Mouse (Mus musculus) cerebellum, adult 9-11 months (tissue): ENCODE data around the gene Rufy1.
"Not testable (repeated sequence)": the region's sequence is repeated elsewhere in the genome, so short reads cannot be mapped to it uniquely, and the experiment has no call there.

Experiments used
- DNase-seq: peaks from one replicate; pipeline ENCODE4 v3.0.0; 2022

Rufy1 gene

DNA sequence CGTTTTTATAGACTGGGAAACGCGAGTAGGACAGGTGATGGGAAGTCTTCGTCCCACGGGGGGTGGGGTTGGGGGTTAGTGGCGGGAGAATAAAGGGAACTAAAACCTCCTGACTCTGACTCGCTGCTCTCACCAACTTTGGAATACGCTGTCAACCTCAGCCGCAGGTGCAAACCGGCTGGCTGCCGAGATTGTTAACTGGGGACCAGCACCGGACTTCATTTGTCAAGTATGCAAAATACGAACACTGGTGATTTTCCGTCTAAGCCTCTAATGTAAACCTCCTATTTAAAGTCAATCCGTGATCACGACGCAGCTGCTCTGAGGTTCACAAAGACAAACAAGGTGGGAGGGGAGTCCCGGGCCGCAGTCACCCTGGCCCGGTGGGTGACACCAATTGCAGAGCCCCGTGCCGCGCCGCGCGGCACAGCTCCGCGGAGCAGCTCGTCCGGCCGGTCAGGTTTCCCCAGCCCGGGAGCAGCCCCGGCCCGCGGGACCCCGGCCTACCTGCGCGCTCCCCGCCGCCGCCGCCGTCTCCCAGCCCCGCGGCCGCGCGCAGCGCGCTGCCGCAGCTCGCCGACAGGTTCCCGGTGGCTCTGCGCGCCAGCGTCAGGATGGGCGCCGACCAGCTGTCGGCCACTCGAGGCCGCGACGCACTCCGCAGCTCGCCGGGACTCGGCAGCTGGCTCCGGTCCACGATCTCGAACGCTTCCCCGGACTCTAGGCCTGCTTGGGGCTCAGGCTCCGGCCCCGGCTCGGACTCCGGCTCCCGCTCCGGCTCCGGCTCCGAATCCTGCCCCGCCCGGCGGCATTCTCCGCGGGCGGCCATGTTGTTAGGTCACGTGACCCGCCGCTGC is at the start of gene Rufy1:
TSS of gene Rufy1 (minus strand) at position 849 of the 857 bp plus-strand sequence.
- DNase-seq = peak; percentile 88

DNA sequence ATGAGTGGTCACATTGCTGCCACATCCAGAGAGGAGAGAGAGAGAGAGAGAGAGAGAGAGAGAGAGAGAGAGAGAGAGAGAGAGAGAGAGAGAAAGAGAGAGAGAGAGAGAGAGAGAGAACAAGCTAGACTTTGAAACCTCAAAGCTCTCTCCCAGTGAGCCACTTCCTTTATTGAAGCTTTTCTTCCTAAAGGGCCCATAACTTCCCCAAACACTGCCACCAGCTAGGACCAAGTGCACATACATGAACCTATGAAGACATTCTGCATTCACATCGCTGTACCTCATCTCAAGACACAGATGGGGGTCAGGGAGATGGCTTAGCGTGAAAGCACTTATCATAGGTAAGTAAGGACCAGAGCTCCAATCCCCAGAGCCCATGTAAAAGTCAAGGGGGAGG is 47.1 kb upstream of the Rufy1 start:
- no peak for DNase-seq

DNA sequence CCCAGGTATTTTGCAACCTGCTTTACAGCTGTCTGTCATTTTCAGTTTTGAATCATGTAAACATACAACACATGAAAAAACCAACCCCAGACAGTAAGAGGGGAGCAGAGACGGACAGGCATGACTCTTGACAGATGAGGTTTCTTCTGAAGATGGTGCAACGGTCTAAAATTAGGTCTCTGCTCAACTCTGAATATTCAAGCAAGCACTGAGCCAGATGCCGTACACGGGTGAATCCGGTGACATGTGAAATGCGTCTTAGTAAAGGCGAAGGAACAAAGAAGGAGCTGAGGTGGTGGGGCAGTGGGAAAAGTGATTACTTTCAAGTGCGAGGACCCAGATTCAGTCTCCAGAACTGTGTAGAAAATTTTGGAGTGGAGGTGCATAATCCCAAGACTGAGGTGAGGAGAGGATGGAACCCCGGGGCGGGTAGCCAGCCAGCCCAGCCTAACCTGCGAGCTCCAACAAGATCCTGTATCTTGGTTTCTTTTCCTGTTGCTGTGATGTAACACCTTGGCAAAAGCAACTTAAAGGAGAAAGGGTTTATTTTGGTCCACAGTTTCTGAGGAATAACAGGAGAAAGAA is 46.7 kb upstream of the Rufy1 start:
- DNase-seq = no peak

DNA sequence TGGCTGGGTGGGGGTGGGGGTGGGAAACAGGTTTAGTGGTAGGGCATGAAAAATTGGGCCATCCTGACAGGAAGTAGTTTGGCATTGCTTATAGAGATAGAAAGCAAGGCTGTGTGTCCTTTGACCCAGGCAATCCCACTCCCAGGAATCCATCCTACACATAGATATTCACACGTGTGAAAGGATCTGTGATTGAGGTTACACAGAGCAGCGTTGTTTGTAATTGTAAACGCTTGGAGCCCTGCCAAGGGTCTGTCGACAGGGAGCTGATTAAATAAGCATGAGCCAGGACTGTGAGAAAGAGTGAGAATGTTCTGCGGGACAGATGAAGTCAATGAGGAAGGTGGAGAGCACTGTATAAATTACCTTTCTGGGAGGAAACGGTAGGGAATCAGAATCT is 46.0 kb upstream of the Rufy1 start:
- no peak for DNase-seq

DNA sequence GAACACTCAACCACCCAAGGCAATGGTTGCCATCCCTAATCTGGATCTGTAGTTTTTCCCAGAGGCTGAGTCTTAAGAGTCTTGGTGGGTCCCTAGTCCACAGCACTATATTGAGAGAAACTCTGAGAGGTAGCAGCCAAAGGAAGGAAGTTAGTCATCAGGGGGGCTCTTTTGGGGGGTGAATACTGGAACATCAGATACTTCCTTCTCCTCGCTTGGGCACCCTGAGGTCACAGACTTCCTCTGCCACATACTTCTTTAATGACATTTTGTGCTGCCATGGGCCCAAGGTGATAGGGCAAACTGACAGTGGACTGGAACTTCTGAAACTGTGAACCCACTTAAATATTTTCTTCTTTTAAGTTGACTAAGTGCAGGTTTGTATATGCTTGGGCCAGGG is 43.0 kb upstream of the Rufy1 start:
- no peak for DNase-seq

DNA sequence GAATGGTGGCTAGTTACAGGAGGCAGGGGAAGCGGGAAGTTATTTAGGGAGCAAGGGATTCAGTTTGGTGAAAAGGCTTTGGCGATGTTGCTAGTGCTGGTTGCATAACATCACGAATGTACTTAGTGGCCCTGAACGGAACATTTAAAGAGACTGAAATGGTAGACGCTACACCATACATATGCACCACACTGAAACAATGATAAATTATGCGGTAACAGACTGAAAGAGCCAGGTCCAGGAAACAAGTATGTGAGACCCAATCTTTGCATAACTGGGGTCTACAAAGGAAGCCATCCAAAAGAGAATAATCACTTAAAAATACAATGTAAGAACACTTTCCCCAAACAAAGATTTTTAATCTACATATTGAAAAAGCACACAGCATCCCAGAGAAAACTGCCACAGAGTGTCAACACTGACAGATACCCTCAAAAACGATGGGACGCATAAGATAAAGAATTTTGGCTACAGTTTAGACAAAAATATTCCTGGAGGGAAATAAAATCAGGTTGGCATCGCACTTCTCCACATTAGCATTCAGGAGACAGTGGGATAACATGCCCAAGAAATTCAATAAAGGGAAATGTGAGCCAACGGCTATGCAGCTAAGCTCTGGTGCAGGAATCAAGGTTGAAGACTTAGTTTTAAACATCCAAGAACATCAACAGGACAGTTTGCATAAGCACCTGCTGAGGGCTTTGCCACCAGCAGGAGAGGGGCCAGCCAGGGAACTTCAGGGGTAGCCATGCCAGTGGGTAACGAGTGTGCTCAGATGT is 41.4 kb upstream of the Rufy1 start:
- no peak for DNase-seq

DNA sequence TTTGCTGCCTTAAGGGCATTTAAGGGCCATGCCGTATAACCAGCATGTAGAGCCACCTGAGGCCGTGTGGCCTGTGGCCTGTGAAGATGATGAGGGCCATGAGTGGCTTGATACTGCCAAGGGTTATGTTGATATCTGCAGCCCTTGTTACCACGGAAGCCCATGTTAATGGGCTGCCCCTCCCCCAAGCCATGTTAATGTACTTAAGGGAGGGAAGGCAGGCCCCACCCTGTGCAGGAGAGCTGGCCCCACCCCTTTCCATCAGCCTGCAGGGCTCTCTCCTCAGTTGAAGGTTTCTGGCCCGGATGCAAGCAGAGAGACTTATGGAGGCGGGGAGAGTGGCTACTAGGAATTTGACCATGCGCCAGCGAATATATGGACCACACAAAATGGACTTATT is 30.6 kb upstream of the Rufy1 start:
- no peak for DNase-seq

DNA sequence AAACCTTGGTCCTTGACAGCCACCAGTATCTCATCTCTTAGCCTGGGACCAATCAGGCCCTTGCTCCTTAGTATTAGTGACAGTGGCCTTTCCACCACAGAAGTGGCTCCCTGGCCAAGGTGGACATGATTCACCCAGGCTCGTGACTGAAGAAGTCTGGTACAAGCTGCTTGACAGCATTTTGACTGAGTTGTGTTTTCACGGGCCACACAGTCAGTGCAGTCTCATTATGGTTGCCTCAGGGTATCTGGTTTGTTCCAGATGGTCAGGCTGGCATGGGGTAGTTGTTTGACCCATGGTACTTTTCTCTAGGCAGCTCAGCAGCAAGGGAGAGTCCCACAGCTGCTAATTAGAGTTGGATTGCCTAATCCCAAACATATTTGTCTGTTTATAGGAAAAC is 28.3 kb upstream of the Rufy1 start:
- no peak for DNase-seq

DNA sequence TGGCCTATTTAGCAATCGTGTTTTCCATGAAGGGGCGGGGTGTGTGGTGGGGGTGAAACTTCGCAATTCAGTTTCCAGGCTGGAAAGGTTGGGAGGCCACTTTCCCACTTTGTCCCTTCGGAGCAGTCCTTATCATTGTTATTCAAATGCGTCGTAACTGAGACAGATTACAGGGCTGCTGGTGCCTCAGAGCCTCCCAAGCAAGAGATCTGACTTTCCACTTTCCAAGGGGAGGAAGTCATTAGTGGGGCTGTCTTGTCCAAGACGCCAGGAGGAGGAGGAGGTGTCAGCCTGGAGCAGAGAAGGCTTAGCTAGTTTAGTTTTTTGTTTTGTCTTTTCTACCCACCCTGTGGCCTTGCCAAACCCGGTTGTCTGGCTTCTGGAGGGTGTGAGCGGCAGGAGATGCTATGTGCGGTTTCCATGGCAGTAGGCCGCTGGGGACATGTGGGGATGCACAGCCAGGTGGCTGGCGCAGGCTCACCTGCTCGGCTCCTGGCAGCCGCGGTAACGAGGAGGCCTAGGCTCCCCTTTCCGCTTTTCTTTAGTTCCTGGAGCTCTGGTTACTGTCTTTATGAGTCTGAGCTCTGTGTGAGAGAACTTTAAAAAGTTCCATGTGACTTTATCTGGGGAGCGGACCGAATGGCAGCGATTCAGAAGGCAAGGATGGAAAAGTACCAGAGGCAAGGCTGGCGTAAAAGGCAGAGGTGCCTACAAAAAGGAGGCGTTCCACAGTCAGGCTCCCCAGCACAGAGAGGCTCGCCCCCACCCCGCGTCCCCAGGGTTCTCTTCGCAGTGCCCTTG is 26.4 kb upstream of the Rufy1 start:
- DNase-seq = no peak

DNA sequence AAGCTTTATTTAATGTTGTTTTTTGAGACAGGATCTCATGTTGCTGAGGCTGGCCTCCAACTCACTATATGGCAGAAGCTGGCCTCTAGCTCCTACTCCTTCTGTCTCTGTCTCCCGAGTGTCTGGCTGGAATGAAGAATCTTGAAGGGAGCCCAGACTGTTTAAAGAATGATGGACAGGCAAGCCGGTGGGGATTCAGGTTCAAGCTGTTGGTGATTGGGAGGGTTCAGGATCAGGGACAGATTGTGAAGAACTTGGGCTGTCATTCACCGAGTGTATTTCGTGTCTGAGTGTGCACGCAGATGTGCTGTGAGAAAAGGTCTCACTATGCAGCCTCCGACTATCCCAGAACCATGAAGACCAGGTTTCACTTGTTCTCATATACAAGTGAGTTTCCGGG is 25.5 kb upstream of the Rufy1 start:
- DNase-seq = no peak

DNA sequence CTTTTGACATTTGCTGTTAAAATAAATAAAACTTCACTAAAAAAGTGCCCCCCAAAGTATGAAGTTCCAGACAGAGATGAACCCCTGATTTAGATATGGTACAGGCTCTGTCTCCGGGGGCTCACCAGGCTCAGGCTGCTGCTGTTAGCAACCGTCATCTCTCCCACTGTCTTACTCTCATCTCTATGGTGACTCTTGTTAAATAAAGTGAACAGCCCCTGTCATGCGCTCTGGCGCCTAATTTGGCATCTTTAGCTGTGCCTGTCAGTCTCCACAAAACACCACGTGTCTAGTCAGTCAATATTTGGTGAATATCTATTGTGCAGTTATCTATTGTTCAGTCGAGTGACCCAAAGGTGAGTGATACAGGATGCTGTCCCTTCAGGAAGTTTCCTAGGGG is 24.0 kb upstream of the Rufy1 start:
- no peak for DNase-seq

DNA sequence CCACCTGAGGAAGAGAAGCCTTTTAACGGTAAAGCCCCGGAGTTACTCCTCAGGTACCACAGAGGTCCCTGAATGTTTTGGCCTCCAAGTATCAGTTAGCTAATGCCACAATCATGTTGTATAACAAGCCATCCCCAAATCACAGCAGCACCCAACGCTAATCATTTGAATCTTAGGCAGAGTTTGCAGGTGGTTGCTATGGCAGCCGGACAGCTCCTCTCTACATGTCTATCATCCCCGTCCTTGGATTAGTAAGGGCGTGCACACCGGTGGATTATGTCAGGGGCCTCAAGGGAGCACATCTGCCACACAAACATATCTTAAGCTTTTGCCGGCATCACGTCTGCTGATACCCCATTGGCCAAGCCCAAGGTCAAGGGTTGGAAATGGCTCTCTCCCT is 19.3 kb upstream of the Rufy1 start:
- no peak for DNase-seq

DNA sequence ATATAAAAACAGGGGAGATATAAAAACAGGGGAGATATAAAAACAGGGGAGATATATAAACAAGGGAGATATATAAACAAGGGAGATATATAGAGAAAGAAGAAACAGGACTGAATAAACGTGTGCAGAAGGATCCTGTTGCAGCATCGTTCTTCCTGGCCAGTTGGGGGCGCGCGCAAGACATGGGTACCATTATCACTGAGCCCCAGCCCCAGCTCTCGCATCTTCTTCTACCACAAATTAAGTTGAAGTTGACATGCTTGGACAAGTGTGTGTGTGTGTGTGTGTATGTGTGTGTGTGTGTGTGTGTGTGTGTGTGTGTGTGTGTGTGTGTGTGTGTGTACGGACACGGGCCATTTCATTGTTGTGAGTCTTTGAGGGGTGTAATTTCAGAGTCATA is 17.2 kb upstream of the Rufy1 start:
- not testable (repeated sequence) for DNase-seq

DNA sequence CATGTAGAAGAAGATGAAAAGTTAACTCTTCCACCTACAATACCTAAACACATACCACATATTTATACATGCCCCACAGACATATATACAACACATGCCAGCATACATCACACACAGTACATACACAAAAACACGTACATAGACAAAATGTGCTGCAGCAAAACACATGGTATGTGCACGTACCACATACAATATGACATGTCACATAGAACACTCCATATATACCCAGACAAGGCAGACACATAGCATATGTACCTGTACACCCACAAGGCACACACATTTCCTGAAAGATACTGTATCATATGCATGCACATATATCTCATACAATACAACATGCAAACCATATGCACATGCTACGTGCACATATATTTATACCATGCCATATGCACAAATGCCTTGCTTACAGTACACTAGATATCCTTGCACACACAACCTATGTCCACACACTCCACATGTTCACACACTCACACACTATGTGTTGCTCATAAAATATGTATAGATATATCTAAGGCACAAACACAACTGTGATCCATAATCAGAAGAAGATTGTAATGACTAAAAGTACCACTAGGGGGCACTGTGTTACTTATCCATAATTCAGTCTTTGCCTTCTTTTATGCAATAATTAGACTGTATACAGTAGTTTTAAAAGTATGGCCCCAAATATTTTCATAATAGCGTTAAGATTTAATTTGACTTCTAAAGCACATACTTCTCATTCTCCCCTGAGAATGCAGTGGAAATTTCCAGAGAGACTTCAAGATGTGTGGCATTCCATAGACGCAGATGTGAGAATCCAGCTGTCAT is 12.5 kb upstream of the Rufy1 start:
- no peak for DNase-seq

DNA sequence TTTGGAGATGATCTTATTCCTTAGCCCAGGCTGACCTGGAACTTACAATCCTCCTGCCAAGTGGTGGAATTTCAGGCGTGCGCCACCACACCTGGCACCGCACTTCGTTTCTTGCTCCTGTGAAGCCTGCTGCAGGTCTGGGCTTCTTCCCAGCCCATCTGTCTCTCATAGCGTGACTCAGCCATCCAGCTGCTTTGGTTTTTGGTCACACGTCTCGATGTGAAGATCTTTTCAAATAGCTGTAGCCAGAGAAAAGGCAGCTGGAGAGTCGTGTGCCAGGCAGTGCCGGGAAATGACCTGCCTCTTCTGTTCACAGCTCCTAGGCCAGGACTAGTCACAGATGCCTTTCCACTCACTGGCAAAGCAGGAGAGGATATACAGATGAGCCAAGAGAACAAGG is 10.7 kb upstream of the Rufy1 start:
- no peak for DNase-seq

DNA sequence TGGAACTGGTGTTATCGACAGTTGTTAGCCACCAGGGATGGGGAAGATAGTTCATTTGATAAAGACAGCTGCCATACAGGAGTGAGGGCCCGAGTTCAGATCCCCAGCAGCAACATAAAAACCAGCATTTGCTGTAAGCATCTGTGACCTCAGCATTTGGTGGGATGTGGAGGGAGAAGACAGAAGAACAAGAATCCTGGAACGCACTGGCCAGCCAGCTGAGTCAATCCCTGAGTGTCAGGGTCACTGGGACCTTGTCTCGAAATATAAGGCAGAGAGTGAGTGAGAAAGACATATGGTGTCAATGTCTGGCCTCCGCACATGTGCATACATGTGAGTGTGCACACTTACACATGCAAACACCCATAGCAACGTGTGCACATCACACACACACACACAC is 9.8 kb upstream of the Rufy1 start:
- no peak for DNase-seq

DNA sequence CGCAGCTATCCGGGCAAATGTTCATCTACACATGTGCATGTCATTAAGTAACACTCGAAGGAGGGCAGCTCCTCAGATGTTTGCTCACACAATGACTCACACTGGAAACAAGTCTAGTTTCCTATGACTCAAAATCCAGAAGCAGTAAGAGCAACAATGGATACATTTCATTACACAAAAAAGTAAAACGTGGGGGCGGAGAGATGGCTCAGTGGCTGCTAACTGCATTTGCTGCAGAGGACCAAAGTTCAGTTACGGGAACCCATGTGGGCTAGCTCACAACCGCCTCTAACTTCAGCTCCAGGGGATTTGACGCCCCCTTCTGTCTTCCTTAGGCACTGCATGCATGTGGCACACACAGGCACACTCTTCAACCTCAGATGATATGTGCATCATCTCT is 8.9 kb upstream of the Rufy1 start:
- DNase-seq = no peak

DNA sequence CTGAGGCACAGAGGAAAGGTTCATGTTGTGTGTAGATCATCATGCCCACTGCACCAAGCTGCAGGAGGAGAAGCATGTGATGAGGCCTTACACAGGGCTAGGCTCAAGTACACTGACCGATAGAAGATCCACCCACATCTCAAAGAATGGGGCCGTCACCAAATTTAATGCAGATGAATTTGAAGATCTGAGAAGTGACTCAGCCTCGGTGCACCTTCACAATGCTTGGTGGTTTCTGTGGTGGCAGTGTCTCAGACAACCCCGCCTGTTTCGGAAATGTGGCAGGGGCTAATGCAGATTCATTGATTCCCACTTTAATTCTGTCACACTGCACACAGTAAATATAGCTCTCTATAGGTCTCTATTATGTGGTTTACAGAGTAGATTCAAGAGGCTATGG is 2.0 kb upstream of the Rufy1 start:
- no peak for DNase-seq

DNA sequence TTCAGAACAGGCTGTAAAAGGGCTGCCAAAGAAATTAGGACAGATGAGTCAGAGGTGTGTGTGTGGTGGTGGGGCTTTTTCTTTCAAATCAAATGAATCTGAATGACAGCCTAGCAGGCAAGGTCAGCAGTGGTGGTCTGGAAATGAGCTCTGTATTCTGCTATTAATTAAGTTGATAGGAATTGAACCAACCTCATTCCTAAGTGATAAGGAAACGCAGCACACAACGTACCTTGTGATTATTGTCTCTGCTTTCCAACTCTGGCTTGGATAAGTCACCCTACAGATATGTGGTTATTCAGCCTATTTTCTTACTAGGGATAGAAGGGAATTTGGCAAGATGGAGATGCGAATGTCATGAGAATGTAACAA is 1.1 kb upstream of the Rufy1 start:
- DNase-seq = no peak

DNA sequence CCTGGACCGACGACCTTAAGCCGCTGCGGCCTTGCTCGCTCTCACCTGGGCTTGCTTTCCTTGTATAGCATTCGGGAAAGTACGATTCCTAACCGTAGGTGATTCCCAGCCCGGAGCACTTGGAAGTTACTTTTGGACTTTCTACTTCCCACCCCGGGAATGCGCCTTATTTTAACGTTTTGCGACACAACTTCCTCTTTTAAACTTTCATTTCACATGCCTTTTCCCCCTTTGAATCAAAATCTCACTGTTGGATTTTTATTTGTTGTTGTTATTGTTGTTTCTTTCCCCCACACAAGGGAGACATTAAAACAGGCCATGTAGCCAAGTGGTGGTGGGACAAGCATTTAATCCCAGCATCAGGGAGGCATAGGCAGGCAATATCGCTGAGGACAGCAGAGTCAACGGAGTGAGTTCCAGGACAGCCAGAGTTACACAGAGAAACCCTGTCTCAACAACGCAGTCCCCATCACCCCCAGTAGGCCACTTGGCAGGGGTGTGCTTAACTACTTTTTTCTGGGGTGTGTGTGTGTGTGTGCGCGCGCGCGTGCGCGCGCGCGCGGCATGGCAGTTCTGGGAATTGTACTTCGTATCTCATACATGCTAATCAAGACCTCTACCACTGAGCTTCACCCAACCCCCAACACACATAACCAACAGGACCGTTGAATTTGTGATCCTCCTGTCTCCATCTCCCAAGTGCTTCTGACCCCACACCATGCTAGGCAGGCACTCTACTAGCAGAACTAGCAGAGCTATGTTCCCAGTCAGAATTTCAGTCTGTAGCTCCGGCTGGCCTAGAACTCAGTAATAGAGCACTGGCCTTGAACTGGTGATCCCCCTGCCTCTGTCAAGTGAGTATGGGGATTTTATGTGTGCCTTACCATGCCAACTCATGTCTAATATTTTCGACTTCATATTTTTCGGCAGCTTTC is 476 bp upstream of the Rufy1 start:
- peak; percentile 40 for DNase-seq

DNA sequence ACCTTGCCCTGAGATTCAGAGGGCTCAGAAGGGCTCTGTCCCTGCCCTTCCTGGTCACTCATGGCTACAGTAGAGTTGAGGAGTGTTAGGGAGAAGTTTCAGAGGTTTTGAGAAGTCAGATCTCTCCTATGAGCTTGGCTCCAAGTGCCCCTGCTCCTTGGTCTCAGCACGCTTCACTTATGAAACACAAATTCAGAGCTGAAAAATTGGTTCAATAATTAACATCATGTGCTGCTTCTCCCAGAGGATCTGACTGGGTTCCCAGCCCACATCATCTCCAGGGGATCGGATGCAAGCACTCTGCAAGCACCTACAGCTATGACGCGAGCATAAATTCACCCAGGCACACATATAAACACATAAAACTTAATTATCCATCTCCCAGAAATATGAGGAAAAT is 4.9 kb downstream of the Rufy1 start:
- DNase-seq = no peak
